Mouse (Mus musculus): ENCODE measurements around the gene Ercc2. TPM values are rescaled to one million over a fixed set of nuclear protein-coding genes. Genes with fewer than 3 reads are reported as not detected.
A peak's percentile ranks its signal among the peaks of the same experiment; 100 is the strongest.

The Ercc2 gene
- total and polyA plus RNA-seq, 3 experiments = 34.4 to 44.5 TPM; not detected in 1

DNA sequence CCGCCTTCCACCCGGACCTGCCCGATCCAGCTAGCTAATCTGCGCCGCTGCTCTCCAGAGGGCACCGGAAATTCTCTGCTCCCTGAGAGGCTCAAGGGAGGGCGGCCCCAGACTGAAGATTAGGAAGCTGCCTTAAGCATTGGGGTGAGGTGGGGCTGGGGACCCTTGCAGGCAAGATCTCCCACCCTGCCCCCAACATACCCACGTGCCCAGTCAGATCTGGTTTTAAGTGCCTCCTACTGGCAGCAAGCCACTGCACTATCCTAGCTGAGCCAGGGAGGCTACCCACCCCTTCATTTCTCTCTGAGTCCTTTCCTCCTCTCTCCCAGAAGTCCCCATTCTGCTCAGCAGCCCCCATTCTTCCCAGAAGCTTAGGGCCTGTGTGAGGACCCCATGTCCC lies 3.8 kb upstream of the Ercc2 start:
- H3K27ac ChIP-seq (ENCODE audit: control insufficient read depth, low read depth, low read length) = no peak overlapping the region
- no peak overlapping the region for H3K9ac ChIP-seq (ENCODE audit: control insufficient read depth, low read depth, low read length, poor library complexity, severe bottlenecking)
- no peaks in the 10 kb centered on the region for H3K9me3 ChIP-seq (replicated peaks; ENCODE audit: insufficient read depth, low read length)
- DNase-seq (ENCODE audit: low read depth, low spot score) = no peak
- peaks cover 0 to 3% of the 10 kb centered on the region in 2 experiments; a peak in 2 of 4 replicates for H3K4me1 ChIP-seq (ENCODE audit: control insufficient read depth in 1 of 2, insufficient read depth in 2 of 2, low read length in 2 of 2)
- peaks cover 0 to 3% of the 10 kb centered on the region in 2 experiments; a peak in 2 of 4 replicates for H3K36me3 ChIP-seq (ENCODE audit: control insufficient read depth in 1 of 2, insufficient read depth in 2 of 2, low read length in 2 of 2)
- no peak overlapping the region for H3K4me3 ChIP-seq (ENCODE audit: control insufficient read depth in 1 of 2, insufficient read depth in 1 of 2, low read depth in 2 of 2, low read length in 2 of 2)
- H3K79me2 ChIP-seq (ENCODE audit: control insufficient read depth, insufficient read depth, low read length, poor library complexity) = peaks cover 9% of the 10 kb centered on the region
- H3K27me3 ChIP-seq (ENCODE audit: control insufficient read depth in 1 of 2, insufficient read depth in 2 of 2, low read length in 2 of 2) = no peaks in the 10 kb centered on the region
- TF ChIP-seq RAD21 (IDR thresholded peaks at IDR 0.05; ENCODE audit: low read depth, low read length) = no peak
- no peak for TF ChIP-seq ETS1 (IDR thresholded peaks at IDR 0.05; ENCODE audit: low read depth, low read length)
- TF ChIP-seq CHD2 (IDR thresholded peaks at IDR 0.05; ENCODE audit: low read length) = no peak

DNA sequence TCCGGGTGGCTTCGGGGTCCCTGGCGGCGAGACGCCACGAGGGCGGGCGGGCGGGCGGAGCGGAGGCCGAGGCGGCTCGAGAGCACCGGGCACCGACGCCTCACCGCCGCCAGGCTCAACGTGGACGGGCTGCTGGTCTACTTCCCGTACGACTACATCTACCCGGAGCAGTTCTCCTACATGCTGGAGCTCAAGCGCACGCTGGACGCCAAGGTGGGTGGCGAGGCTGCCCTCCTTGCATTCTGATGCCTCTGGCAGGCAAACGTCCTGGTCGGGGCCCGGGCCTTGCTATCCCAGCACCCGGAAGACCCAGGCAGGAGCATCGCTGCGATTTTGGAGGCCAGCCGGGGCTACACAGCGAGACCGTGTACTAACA lies 344 bp downstream of the Ercc2 start:
- peaks cover 0 to 8% of the 10 kb centered on the region in 2 experiments; a peak in 3 of 4 replicates for H3K4me1 ChIP-seq (ENCODE audit: control insufficient read depth in 1 of 2, insufficient read depth in 2 of 2, low read length in 2 of 2)
- H3K9me3 ChIP-seq (replicated peaks; ENCODE audit: insufficient read depth, low read length) = no peaks in the 10 kb centered on the region
- H3K9ac ChIP-seq (ENCODE audit: control insufficient read depth, low read depth, low read length, poor library complexity, severe bottlenecking) = peak overlapping the region; percentile 87
- no peaks in the 10 kb centered on the region for H3K27me3 ChIP-seq (ENCODE audit: control insufficient read depth in 1 of 2, insufficient read depth in 2 of 2, low read length in 2 of 2)
- no peak overlapping the region for H3K27ac ChIP-seq (ENCODE audit: control insufficient read depth, low read depth, low read length)
- peak; percentile 57 for DNase-seq (ENCODE audit: low read depth, low spot score)
- H3K4me3 ChIP-seq (ENCODE audit: control insufficient read depth in 1 of 2, insufficient read depth in 1 of 2, low read depth in 2 of 2, low read length in 2 of 2) = peak overlapping the region; percentile 92 to 93
- peaks cover 17% of the 10 kb centered on the region for H3K79me2 ChIP-seq (ENCODE audit: control insufficient read depth, insufficient read depth, low read length, poor library complexity)
- H3K36me3 ChIP-seq (ENCODE audit: control insufficient read depth in 1 of 2, insufficient read depth in 2 of 2, low read length in 2 of 2) = peaks cover 0 to 8% of the 10 kb centered on the region in 2 experiments; a peak in 2 of 4 replicates
- TF ChIP-seq ZC3H11A (IDR thresholded peaks at IDR 0.05; ENCODE audit: low read depth, low read length) = no peak
- 0 out of 2 replicates have a peak, but pooled peaks have one; percentile 53 for TF ChIP-seq UBTF (IDR thresholded peaks at IDR 0.05; ENCODE audit: borderline replicate concordance, insufficient read depth, low read depth, low read length)
- no peak for TF ChIP-seq MXI1 (IDR thresholded peaks at IDR 0.05; ENCODE audit: low read depth, low read length)
- TF ChIP-seq ZKSCAN1 (IDR thresholded peaks at IDR 0.05; ENCODE audit: low read depth, low read length) = no peak

DNA sequence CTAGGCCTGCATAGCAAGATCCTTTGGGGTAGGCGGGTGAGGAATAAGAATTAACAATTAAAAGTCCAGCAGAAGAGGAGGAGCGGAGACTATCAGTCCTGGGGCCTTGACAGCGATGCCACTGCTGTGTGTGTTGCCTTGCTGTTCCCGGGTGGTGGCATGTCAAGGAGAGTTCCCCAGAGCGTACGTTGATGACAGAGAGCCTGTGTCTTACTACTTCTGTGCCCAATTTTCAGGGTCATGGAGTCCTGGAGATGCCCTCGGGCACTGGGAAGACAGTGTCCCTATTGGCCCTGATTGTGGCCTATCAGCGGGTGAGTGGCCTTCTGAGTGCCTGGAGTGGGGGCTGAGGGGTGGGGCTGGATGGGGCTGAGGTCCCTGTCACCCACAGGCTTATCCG lies 1.9 kb downstream of the Ercc2 start:
- Histone ChIP-seq H3K79me2 (ENCODE audit: control insufficient read depth, insufficient read depth, low read length, poor library complexity) (peaks cover 17% of the 10 kb centered on the region), H3K4me1 (ENCODE audit: control insufficient read depth in 1 of 2, insufficient read depth in 2 of 2, low read length in 2 of 2) (peaks cover 0 to 8% of the 10 kb centered on the region in 2 experiments; a peak in 3 of 4 replicates), H3K27me3 (ENCODE audit: control insufficient read depth in 1 of 2, insufficient read depth in 2 of 2, low read length in 2 of 2) (no peaks in the 10 kb centered on the region), H3K9me3 (replicated peaks; ENCODE audit: insufficient read depth, low read length) (no peaks in the 10 kb centered on the region), H3K27ac (ENCODE audit: control insufficient read depth, low read depth, low read length) (no peak overlapping the region), H3K4me3 (ENCODE audit: control insufficient read depth in 1 of 2, insufficient read depth in 1 of 2, low read depth in 2 of 2, low read length in 2 of 2) (no peak overlapping the region), H3K9ac (ENCODE audit: control insufficient read depth, low read depth, low read length, poor library complexity, severe bottlenecking) (no peak overlapping the region), H3K36me3 (ENCODE audit: control insufficient read depth in 1 of 2, insufficient read depth in 2 of 2, low read length in 2 of 2) (peaks cover 0 to 8% of the 10 kb centered on the region in 2 experiments; a peak in 2 of 4 replicates)
- TF ChIP-seq SIN3A (IDR thresholded peaks at IDR 0.05; ENCODE audit: low read length) (no peak), MAFK (IDR thresholded peaks at IDR 0.05; ENCODE audit: borderline replicate concordance, low read depth, low read length) (no peak), GABPA (IDR thresholded peaks at IDR 0.05; ENCODE audit: low read depth, low read length) (no peak), TCF12 (IDR thresholded peaks at IDR 0.05; ENCODE audit: low read depth, low read length) (no peak), GATA1 (IDR thresholded peaks at IDR 0.05; ENCODE audit: low read depth, low read length) (no peak), CTCF (IDR thresholded peaks at IDR 0.05 in 2 of 3, conservative IDR thresholded peaks at IDR 0.05 in 1 of 3; ENCODE audit: control insufficient read depth in 1 of 3, insufficient read depth in 1 of 3, low read depth in 2 of 3, low read length in 3 of 3, poor library complexity in 1 of 3, severe bottlenecking in 1 of 3) (no peak), ETS1 (IDR thresholded peaks at IDR 0.05; ENCODE audit: low read depth, low read length) (no peak), SMC3 (IDR thresholded peaks at IDR 0.05; ENCODE audit: low read depth, low read length) (no peak), MYB (IDR thresholded peaks at IDR 0.05; ENCODE audit: low read depth, low read length) (no peak), ZMIZ1 (IDR thresholded peaks at IDR 0.05; ENCODE audit: low read depth, low read length) (no peak), USF2 (IDR thresholded peaks at IDR 0.05; ENCODE audit: borderline replicate concordance in 1 of 2, insufficient read depth in 1 of 2, low read depth in 1 of 2, low read length in 2 of 2) (no peak), POLR2A (IDR thresholded peaks at IDR 0.05; ENCODE audit: control insufficient read depth in 1 of 2, insufficient read depth in 1 of 2, low read depth in 1 of 2, low read length in 2 of 2, poor library complexity in 1 of 2) (no peak), JUND (IDR thresholded peaks at IDR 0.05; ENCODE audit: low read depth, low read length) (no peak), KAT2A (conservative IDR thresholded peaks at IDR 0.05; ENCODE audit: low read depth, low read length) (no peak), POLR2AphosphoS2 (IDR thresholded peaks at IDR 0.05; ENCODE audit: low read length) (no peak), ZKSCAN1 (IDR thresholded peaks at IDR 0.05; ENCODE audit: low read depth, low read length) (no peak)
- no peak for DNase-seq (ENCODE audit: low read depth, low spot score)

Data from MEL (cell line).